Mouse (Mus musculus) liver, embryonic 14.5 days (tissue): ENCODE measurements around the gene Olfr283.

Source experiments
- CTCF ChIP-seq: IDR thresholded peaks from 2 replicates; pipeline ENCODE4 v1.5.1; 2016; ENCODE audit warnings: antibody characterized with exemption, low read depth, control low read depth
- EP300 ChIP-seq: IDR thresholded peaks from 2 replicates; pipeline ENCODE4 v1.6.1; 2016; ENCODE audit warnings: antibody characterized with exemption, low read depth

- no peak for TF ChIP-seq CTCF
- TF ChIP-seq EP300, result no peak
Observed at GRCm38 (mm10) chr15:98415996-98416395, 35.2 kb upstream of the Olfr283 start.
